Mouse (Mus musculus): ENCODE data around the gene Lgi4.

The Lgi4 gene

DNA sequence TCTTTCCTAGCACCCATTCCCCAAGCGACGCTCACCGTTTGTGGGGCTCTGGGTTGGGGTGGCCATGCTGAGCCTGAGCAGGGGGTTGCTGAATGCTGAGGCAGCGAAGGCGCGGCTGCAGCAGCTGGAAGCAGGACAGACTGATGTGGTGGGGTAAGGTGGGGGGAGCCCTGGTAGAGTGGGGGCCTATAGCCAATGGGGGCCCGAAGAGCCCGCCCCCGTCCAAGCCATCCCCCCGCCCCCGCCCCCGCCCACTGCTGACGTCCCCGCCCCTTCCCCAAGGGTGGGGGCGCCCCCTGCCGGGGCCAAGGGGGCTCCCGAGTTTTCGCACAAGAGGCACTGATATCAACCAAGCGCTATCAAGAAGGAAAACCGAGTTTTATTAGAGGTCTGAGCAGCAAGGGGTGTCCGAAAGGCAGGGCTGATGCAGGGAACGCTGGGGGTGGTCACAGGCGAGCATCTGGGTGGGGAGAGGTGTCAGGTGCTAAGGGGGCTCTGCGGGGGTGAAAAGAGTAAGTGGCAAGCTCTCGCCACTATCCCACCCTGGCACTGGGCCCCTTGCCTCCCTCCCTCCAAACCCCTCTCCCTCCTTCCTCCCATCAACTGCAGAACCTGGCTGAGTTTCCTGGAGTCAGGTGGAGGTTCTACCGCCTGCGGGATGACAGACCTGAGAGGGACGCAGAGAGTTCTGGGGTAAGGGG is 7.7 kb upstream of the Lgi4 start, which contains the start of gene Fxyd7:
TSS of gene Fxyd7 (minus strand) at position 147 of the 701 bp plus-strand sequence.
- DNase-seq (ENCODE audit: low spot score) = no peak

DNA sequence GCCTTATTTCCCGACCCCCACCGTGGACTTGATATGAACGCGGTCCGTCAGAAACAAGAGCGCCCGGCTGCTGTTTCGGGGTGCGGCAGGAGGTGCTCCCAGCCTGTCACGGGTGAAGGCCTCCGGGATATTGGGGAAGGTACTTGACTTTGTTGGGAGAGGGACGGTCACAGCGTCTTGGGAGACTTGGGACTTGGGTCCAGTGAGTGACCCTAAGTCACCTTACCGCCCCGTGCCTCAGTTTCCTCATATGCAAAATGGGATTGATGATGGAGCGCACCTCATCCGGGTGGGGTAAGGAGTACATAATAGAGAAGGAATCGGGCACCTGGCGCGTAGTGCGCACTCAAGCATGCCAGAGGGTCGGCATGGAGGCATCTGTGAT is 6.9 kb upstream of the Lgi4 start:
- no peak for DNase-seq (ENCODE audit: low spot score)

DNA sequence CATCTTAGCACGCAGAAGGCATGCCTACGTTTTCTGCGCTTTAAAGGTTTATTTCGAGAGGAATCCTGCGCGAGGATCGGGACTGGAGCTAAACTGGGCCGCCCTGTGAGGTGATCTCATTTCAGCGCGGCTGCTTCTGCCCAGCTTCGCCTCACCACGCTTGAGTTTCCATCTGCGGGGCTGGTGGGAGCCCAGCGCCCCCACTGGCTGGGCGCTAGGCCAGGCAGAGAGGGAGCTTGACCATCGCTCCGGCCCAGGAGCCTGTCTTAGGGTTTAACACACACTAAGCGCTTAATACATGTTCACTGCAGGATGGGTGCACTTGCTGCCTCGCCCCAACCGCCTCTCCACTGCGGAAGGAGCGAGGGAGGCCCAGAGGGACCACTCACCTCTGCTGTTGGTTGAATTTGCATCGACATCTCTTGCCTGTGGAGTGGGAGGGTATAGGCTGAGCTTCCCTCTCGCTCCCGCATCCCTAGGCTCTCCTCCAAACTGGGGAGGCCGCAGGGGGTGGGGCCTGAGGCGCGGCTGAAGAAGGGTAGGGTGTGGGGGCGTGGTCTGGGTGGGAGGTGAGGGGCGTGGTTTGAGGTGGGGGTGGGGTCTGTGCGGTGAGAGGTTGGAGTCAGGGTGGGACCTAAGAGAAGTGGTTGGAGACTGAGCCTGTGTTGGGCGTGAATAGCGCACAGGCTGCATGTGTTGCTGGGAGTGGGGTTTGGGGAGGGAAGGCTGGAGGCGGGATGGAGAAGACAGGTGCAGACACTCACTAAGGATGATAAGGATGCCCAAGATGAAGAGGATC is 6.3 kb upstream of the Lgi4 start:
- peak; percentile 58 for DNase-seq (ENCODE audit: low spot score)

DNA sequence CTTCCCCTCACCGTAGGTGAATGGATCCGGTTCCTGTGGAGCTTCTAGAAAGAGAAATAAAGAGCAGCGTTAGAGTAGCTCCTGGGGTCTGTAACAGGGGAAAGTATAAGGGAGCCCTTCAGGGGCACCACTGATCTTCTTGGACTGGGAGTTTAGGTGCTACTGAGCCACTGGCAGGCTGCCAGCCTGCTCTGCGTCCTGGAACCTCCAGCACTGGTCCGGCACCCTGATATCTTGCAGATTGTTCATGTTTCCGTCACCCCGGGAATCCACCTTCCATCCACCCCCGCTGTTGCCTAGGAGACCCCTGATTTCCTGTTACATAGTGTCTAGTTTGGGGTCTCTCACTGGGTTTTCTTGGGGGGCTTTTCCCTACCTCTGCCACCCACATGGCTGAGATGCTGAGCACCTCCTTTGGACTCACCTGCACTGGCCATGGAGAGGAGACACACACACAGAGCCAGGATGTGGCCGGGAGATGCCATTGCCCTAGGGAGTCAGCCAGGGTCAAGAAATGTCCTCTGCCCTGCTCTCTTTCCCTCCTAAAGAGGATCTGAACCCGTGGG is 5.2 kb upstream of the Lgi4 start:
- no peak for DNase-seq (ENCODE audit: low spot score)

DNA sequence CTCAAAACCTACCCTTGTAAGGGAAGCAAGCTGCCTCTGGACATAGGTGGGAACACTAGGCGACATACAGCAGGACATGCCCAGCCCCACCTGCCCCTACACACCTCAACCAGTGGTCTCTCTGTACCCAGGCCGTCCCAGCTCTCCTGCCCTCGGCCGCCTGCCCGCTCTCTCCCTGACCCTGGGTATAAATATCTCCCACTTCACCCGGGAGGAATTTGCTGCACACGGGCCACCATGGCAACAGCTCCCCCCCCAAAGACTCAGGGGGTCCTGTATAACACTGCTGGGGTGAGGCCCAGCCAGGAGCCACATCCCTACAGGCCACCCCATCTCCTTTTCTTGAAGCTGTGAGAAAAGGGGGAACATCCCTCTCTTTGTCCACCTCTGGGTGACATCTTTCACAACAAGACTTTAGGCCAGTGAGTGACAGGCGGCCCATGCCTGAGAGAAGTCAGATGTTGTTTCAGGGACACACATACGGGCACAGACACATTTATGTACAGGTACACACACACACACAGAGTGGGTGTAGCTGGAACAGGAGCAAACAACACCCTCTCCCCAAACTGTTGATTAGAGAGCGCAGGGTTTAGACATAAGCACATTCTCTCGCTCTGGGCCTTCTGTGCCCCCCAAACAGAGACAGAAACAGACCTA is 4.4 kb upstream of the Lgi4 start:
- no peak for DNase-seq (ENCODE audit: low spot score)

DNA sequence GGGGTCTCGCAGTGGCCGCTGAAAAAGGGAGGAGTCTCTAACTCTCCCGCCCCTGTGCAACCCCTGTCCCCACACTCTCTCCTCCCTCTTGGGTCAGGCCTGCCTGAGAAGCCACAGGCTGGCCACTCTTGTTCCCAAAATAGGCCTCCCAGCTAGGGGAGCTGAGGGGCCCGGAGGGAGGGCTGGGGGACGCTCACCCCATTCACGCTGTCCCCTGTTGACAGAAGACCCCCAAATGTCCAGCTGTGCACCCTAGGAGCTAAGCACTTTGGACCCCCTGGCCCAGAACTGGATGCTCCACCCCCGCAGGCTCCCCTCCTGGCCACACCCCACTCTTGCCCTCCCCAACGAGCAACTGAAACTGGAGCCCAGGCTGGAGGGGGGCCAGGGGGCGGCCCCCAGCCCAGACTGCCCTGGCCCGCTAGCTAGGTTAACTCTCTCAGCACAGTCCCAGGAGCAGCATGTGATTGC is 3.8 kb upstream of the Lgi4 start:
- DNase-seq (ENCODE audit: low spot score) = peak; percentile 62

DNA sequence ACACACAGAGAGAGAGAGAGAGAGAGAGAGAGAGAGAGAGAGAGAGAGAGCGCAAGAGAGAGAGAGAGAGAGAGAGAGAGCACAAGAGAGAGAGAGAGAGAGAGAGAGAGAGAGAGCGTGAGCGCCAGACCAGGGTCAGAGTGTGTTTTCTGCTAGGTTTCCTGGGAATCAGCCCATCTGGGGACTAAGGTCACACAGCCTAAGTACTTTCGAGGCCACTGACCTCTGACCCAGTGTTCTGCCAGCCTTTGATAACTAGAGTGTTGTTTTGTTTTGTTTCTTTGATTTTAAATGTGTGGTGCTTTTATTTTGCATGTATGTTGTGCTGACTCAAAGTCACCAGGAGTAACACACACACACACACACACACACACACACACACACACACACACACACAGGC is 3.3 kb upstream of the Lgi4 start:
- peak; percentile 51 for DNase-seq (ENCODE audit: low spot score)

DNA sequence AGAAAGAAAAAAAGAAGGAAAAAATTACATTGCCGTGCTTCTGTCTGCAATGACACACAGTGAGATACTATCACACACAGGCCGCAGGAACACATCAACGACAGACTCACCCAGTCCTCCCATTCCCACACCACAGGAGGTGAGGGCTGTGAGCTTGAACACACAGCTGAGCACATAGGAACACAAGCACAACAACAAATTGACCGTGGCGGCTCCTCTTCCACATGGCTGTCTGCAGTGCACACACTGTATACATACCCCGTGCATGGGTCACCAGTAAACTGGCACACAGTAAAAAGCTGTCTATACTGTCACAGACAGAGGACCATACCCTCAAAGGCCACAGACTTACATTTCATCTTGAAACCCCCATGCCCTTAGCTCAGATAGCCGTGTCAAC is 2.7 kb upstream of the Lgi4 start:
- no peak for DNase-seq (ENCODE audit: low spot score)

DNA sequence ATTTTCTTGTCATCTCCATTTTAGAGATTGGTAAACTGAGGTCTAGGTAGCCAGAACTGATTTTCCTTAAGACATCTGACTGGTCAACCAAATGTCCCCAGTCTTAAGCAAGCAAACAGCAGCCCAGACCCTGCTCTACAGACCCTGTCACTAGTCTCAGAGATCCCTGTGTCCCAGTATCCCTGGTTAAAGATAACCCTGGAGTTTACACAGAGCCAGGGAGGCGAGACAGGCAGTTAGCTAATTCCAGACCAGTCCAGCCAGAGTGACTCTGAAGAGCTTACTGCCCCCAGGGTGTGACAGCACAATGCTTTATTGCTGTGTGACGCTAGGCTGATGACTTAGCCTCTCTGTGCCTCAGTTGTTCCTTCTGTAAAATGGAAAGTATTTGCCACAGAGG is 2.1 kb upstream of the Lgi4 start, which contains the start of gene Fxyd1:
TSS of gene Fxyd1 (minus strand) at position 129 of the 400 bp plus-strand sequence.
- no peak for DNase-seq (ENCODE audit: low spot score)

DNA sequence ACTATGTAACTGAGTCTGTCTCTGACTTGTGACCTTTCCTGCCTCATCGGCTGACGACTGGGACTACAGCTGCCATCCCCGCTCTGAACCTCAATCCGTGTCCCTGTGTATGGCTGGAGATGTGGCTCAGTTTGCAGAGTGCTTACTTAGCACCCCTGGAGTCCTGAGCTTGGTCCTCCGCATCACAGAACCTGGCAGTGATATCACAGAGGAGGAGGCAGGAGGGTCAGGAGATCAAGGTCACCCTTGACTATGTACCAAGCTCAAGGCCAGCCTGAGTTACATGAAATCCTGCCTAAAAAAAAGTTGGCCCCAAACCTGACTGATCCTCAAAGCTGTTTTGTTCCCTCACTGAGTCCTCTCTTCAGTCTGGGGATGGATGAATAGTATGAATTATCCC is 1.4 kb upstream of the Lgi4 start:
- no peak for DNase-seq (ENCODE audit: low spot score)

DNA sequence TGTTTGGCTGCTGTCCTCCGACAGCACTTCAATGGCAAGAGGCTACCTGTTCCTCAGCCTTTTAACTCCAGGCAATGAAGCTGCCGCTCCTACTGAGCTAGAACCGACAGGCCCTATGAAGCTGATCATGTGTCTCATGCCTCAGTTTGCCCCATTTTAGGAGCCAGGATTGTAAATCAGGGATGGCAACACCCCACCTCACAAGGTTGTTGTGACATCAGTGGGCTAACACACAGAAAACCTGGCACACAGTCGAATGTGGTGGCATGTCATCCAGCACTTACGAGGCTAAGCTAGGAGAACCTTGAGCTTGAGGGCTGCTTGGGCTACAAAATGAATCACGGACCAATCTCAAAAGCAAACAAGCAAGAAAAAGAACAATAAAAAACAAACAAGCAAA is 931 bp upstream of the Lgi4 start:
- no peak for DNase-seq (ENCODE audit: low spot score)

DNA sequence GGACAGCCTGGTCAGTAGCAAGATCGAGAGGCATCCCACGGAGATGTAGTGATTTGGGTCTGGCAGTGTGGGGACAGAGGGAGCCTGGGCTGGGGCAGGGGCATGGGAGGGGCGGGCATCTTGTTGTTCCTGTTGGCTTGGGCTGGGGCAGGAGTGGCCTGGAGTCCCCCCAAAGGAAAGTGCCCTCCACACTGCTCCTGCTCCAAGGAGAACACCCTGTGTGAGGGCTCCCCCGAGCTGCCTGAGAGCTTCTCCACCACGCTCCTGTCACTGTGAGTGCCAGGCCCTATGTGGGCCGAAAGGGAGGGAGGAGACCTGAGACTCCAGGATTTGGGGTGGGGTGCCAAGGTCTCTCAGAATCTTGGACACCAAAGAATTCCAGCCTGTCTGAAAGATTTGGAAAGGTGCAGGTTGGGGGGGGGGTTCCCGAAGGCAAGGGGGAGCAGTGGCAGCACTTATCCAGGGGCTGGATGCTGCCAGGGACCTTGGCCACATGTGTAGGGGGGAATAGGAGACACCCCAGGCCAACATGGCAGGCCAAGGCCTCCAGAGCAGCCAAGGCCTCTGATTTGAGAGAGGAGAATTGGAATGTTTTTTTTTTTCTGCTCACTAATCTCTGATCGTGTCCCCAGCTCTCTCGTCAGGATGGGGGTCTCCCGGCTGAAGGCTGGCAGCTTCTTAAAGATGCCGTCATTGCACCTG is 928 bp downstream of the Lgi4 start:
- no peak for DNase-seq (ENCODE audit: low spot score)

DNA sequence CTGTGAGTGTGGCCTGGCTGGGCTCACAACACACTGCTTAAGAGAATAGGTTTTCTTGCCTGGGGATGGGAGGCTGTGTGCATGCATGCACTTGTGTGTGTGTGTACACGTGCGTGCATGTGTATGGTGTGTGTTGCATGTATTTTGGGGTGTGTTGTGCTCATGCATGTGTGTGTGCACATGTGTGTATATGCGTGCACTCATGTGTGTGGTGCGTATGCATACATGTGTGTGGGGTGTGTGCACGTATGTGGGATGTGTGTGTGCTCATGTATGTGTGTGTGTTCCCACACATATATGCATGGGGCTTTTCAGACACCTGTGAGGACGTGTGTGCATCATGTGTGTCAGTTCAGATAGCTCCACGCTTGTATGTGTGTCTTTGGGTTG is 1.5 kb downstream of the Lgi4 start:
- no peak for DNase-seq (ENCODE audit: low spot score)

DNA sequence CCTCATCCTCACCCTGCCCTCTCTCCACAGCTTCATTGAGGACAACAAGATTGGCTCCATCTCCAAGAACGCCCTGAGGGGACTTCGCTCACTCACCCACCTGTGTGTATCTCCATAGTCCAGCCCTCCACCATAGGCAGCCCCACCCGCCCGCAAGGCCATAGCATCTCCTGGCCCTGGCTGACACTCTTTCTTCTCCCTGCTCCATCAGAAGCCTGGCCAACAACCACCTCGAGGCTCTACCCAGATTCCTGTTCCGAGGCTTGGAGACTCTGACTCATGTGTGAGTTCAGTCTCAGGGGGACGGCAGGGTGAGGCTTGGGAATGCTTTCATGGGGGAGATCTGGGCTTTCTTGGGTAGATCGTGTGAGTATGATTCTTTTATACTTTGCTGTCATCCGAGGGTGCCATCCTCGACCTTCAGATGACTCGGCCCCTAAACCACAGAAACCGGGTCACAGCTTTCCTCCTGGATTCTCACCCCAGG is 4.0 kb downstream of the Lgi4 start:
- no peak for DNase-seq (ENCODE audit: low spot score)

DNA sequence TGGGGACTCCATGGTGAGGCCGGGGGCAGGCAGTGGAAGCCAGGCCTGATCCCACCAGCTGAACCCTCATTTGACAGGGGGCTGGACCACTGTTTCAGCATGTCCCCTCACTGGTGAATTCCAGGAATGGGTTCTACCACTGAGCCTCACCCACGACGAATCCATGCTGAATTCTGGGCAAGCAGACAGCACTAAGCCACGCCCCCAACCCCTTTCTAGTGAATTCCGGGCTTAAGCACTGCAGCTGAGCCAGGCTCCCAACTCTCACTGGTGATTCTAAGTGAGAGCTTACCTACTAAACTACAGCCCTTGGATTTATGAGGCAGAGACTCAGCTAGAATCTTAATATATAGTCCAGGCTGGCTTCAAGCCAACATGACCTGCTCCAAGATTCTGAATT is 8.7 kb downstream of the Lgi4 start:
- DNase-seq (ENCODE audit: low spot score) = no peak

DNA sequence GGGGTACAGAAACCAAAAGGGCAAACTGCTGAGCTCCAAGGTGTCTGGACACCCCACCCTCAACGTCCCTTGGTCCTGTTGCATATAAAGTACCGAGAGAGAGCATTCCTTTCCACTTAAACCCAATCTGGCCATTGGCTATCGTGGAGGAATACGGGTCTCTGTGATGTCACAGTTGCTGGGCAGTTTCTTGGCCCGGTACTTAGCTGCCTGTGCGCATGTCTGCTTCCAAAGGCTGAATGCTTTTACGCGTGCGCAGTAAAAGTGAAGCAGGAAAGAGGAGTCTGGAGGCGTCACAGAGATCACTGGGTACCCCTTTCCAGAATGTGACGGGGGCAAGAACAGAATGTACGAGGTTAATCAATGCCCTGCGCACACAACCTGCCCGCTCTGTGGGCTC is 10.3 kb downstream of the Lgi4 start:
- no peak for DNase-seq (ENCODE audit: low spot score)

DNA sequence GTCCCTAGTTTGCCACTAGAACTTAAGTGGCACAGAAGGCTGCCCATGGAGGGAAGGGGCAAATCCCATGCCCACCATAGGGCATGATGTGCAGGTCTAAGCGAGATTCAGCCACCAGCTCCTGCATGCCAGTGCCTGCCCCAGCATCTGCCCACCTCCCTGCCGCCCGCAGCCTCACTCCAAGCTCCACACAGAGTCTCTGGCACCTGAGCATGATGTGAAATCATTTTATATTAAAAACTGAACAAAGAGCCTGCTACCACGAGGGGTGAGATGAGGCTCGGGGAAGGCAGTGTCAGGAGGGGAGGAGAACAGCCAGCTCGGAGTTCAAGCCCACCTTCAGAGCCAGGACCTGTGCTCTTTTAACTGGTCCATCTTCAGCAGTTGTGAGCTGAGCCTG is 11.2 kb downstream of the Lgi4 start:
- DNase-seq (ENCODE audit: low spot score) = no peak

DNA sequence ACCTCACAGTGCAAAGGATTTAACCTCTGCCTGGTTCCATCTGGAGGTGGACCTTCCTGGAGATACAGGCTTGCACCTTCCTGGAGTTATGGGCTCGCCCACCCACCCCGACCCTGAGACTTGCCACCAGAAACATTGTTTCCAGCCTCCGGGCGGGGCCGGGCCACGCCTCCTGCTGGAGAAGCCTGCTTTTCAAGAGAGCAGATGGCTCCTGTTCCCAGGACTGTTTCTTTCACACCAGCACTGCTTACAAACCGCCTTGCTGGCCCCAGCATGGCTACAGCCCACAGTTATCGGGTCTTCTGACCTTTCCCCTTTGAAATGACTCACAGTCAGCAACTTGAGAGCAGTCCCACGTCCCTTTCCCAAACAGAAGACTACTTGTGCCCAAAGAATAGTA is 13.2 kb downstream of the Lgi4 start:
- no peak for DNase-seq (ENCODE audit: low spot score)

DNA sequence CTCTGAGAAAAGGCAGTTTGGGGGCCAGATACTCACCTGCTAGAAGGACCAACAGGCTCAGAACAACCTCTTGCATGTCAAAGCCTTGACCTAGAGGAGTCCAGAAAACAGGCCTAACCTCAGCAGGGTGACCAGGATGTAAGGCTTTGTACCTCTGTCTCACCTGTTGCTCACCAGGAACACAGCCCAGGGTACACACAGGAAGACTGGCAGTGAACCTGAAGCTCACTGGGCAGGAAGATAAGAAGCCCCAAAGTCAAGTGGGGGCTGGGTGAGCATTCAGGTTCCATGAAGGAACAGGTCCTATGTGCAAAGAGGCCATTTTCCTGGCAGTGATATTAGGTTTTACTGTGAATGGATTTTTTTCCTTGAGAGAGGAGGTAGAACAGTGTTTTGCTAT is 14.4 kb downstream of the Lgi4 start:
- no peak for DNase-seq (ENCODE audit: low spot score)

DNA sequence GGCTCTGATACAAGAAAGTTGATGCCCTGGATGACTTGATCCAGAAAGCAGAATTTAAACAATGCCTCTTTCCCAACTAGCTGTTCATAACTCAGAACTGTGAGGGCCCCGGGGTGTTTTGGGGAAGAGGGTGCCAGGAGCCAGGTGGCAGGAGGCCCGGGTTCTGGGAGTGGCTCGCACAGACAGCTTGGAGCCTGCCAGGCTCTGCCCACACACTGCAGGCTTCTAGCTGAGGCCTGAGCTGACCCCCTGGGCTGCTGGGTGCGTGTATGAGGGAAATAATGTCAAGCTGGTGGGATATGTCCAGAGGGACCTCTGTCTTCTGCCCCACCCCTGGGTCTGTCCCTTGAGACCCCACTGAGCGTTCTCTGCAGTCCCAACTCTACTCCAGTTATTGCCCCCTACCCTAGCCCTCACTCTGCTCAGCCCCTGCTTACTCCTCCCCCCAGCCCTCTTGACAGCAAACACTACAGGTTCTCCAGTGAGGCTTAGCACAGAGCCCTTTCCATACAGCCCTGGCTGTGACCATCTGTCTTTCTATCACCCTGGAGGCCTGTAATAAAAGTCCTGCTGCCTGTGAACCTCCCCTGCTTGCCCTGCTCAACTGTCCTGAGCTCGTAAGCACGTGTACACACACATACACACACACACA is 15.0 kb downstream of the Lgi4 start:
- DNase-seq (ENCODE audit: low spot score) = no peak

DNA sequence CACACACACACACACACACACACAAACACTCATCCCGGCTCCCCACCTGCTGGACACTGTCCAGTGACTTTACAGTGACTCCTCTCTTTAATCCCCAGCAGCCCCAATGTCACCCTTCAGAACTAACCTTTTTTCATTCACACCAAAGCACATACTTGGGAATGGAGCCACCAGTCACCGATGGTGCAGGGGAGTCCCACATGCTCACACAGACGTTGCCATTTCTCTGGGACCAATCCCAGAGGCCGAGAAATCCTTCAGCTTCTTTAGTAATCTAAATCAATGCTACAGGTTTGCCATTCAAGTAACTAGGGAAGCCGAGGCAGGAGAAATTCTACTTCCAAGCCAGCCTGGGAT is 15.5 kb downstream of the Lgi4 start:
- no peak for DNase-seq (ENCODE audit: low spot score)
